Mouse (Mus musculus) spleen, adult 2 months (tissue): Measurements from ENCODE around the gene Mcoln3.

Experiments used
- CTCF ChIP-seq: fragments of 200-500 bp; IDR thresholded peaks from 2 replicates; pipeline ENCODE4 v1.5.1; 2011; ENCODE audit warnings: mild to moderate bottlenecking, inconsistent platforms; ENCODE audit not compliant: insufficient read depth, insufficient read length, insufficient replicate concordance; ENCODE audit errors: extremely low read depth
- POLR2A ChIP-seq: fragments of 200-500 bp; IDR thresholded peaks from 2 replicates; pipeline ENCODE4 v1.6.1; 2011; ENCODE audit warnings: low read depth, low read length, inconsistent platforms

DNA sequence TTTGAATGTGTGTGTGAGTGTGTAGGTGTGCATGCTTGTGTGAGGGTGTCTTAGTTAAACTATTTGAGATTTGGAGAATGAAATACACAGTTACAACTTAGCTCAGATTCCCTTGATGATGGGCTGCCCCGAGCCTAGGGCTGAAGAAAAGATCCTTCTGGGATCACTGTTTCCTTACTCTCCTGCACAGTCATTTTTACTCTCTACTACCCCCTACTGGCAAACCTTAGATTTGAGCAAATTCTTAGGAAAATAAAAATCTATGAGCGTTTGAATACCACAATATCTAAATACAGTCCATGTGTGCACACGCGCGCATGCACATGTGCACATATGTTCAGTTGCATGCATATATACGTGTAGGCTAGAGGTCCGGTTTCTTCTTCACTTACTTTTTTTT lies 44.5 kb upstream of the Mcoln3 start:
- no peak for TF ChIP-seq POLR2A
- TF ChIP-seq CTCF = no peak
